Mouse (Mus musculus) retina, embryonic 14.5 days (tissue): ENCODE measurements at regions not wholly inside any gene's neighbourhood (a gene's known extent, or its start where the extent isn't known, plus 50 kb on each side); places are given as distances from the start of the nearest gene placed in this dataset.

Experiments
- DNase-seq: peaks from one replicate; pipeline ENCODE4 v3.0.0-alpha.2; 2015; ENCODE audit warnings: low spot score

DNA sequence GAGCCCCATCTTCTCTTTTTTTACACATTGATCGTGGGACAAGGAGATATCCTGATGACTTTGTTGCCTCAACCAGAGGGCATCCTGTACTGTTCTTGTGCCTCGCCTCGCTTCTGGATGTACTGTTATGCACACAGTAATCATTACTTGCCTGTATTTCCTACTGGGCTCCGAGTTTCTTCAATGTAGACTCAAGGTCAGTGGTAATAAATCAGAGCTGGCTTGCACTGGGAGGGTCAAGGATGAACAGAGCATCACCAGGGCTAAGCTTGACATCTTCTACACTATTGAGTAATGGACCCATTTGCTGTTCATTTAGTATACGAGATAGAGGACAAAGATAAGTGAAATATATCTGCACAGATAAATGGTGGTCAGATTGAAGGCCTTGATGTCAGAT is 295.1 kb upstream of the Igfbp3 start:
- DNase-seq: no peak

- DNase-seq: no peak
These were observed 292.8 kb upstream of the Igfbp3 start for GRCm38 (mm10) chr11:7506421-7506945.

DNA sequence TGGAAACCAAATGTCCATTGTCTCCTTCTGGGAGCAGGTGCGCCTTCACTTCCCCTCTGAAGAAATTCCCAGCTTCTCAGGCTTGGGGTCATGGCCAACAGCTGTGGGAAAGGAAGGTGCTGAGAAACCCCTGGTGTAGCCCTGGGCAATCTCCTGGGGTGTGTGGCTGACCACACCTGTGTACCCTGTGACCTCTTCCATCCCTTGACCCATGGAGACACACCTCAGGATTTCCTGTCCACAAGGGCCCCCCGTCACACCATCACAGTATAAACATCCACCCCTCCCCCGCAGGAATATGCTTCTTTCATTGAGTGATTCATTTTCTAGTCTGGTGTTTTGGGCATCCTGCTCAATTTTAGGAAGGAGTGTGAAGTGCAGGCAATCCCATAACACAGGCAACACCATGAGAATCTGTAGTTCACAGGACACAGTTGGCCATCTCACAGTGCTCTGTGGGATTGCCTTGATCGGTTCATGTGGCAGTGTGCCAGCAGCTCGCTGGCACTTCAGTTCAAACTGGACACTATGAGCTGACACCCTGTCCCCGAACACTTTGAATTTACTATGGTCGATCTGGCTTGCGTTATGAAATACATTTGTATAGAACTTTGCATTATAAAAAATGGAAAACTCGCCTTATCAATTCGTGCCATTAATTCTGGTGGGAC is 291.1 kb upstream of the Igfbp3 start:
- no peak for DNase-seq

GRCm38 (mm10) chr11:7502679-7503078 is 289.0 kb upstream of the Igfbp3 start:
- no peak for DNase-seq

- peak; percentile 47 for DNase-seq
These were observed 288.3 kb upstream of the Igfbp3 start for GRCm38 (mm10) chr11:7502045-7502444.

GRCm38 (mm10) chr11:7497803-7498202 is 284.1 kb upstream of the Igfbp3 start:
- no peak for DNase-seq

- DNase-seq: peak; percentile 4
These were observed 260.3 kb upstream of the Igfbp3 start for GRCm38 (mm10) chr11:7473832-7474545.

DNA sequence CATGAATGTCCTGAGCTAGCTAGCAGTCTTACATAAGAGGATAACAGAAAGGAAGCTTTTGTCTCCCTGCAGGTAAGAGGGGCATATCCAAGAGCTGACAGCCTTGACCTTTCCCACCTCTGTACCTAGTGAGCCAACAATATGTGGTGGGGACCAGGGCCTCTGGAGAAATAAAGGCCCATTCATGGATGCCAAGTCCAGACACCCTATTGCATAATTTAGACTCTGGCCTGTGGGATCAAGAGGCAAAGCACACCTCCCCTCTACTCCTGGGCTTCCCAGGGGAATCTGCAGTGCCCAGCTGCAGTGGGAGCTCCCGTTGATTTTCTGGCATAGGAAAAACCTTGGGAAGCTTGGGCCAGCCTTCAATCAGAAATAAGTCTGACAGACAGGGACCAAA is 251.8 kb upstream of the Igfbp3 start:
- DNase-seq: no peak

GRCm38 (mm10) chr11:7461956-7462771 is 248.4 kb upstream of the Igfbp3 start:
- no peak for DNase-seq

DNA sequence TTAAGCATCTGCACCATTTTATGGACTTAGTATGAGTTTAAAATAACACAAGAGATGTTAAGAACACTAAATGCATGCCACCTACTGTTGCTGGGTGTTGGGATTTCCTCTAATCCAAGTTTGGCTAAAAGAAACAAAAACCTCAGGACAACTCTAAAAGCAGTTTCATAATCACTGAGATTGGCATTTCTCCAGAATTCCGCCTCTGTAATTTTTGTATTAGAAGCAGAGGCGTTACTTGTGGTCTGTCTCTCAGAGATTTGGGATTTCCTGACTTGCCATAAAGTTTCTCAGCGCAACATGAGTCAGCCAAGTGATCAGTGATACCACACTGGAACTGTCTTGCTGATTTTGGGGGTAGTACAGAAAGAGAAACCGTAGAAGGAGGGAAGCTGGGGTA is 238.0 kb upstream of the Igfbp3 start:
- DNase-seq: no peak

GRCm38 (mm10) chr11:7444494-7444893 is 230.8 kb upstream of the Igfbp3 start:
- no peak for DNase-seq

- no peak for DNase-seq
These were observed 225.6 kb upstream of the Igfbp3 start for GRCm38 (mm10) chr11:7439276-7439675.

GRCm38 (mm10) chr11:7434591-7434990 is 220.9 kb upstream of the Igfbp3 start:
- no peak for DNase-seq

- DNase-seq: no peak
These were observed 214.0 kb upstream of the Igfbp3 start for GRCm38 (mm10) chr11:7427771-7428170.

- DNase-seq: no peak
These were observed 211.5 kb upstream of the Igfbp3 start for GRCm38 (mm10) chr11:7425233-7425632.

DNA sequence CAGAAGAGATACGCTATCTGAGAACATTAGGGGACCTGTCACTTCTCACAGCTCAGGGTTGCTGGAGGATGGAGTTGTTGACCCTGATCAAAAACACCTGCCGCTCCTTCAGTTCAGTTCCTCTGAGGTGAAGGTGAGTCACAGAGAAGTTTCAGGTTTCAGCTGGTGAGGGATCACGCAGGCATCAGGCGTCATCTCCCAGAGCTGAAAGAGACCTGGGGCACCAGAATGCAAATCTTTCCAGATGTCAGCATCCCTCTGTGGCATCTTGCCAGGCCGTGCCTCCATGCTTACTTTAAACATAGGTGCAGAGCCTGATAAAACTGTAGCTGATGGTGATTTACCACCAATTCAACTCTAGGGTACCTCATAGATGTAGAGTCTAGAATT is 210.4 kb upstream of the Igfbp3 start:
- no peak for DNase-seq

DNA sequence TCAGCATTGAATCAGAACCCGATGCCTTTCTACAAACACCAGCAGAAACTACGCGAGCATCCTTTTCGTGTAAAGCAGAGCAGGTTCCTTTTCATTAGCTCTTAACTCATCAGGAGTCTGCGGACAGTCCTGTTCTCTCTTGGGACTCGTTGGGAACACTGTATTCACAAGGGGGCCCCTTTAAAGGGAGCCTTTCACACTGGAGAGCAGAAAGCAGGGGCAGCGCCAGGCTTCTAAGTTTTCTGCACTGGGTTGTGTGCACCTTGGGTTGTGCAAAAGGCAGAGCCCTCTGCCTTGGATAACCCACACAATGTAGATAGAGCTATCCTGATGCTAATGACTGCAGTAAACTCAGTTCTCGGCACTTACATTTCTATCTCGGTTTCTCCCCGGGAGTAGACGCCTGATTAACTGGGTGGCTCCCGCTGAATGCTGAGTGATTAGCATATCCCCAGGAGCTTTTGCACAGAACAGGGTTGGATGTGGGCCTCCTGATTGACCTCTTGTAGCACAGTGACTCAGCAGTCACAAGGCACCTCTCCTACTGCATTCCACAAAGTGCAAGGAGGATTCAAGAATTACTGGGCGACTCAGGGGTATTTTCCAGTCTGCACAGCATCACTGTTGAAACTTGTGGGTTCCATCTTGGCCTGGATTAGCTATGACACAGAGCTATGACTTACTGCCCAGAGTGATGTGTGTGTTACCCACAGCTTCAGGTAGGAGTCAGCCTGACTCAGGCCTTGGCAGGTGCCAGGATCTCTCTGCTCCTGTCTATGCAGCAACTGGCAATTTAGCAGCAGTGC is 209.8 kb upstream of the Igfbp3 start:
- peak; percentile 34 for DNase-seq

DNA sequence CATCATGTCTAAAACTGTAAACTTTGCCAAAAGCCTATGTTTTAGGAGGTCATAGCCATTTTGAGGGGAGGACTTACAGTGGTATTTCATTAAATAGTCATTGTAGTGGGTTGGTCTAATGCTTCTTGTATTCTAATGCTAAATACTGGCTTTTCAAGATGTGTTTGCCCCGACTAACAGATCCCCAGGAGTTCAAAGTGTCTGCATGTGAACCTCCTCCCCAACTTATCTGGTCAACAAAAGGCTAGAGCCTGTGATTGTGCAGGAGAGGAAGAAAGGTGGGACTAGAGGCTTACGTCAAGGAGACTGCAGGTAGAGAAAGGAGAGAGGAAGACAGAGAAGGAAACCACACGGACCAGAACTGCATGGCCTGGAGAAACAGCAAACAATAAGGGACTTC is 198.9 kb upstream of the Igfbp3 start:
- no peak for DNase-seq

DNA sequence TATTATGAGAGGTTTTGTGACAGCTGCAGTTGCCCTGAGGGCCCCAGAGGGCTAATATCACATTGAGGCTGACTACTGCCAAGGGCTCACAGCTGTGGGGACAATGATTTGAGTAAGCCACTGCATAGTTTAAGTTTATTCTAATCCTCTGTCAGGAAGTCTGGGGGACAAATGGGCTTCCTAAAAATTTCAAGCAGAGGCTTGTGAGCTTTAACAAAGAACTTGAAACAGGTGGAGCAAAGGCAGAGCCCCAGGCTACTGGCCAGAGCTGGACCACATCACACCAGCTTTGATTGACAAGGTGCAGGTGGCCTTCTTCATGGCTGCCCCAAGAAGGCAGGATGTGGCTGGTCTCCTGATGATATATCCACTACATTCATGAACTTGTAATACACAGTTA is 195.3 kb upstream of the Igfbp3 start:
- DNase-seq: no peak

- no peak for DNase-seq
These were observed 190.9 kb upstream of the Igfbp3 start for GRCm38 (mm10) chr11:7404666-7405065.

- DNase-seq: no peak
These were observed 158.1 kb upstream of the Igfbp3 start for GRCm38 (mm10) chr11:7371835-7372234.

- DNase-seq: no peak
These were observed 147.7 kb upstream of the Igfbp3 start for GRCm38 (mm10) chr11:7361388-7361787.
